Mouse (Mus musculus) intestine, embryonic 16.5 days (tissue): ENCODE results near the gene Zdhhc6. TPM values are rescaled to one million over a fixed set of nuclear protein-coding genes. Genes with fewer than 3 reads are reported as not detected.

Experiments used
- ATAC-seq: fragments of 200-750 bp; cut with Nextera tagmentation; 2 replicates; pipeline ENCODE4 v1.8.0; 2017; ENCODE audit warnings: moderate TSS enrichment, moderate library complexity
- H3K27ac ChIP-seq: fragments of 300-500 bp; sonication (generic); 2 replicates; pipeline ENCODE4 v1.5.1; 2014; ENCODE audit warnings: mild to moderate bottlenecking, low read length
- H3K27me3 ChIP-seq: fragments of 300-500 bp; sonication (generic); replicated peaks from 2 replicates; pipeline ENCODE4 v1.6.1; 2014; ENCODE audit warnings: low read length, control low read depth, mixed read lengths; ENCODE audit not compliant: control insufficient read depth, insufficient read depth
- H3K36me3 ChIP-seq: fragments of 300-500 bp; sonication (generic); 2 replicates; pipeline ENCODE4 v1.6.1; 2014; ENCODE audit warnings: low read length, control low read depth; ENCODE audit not compliant: control insufficient read depth, insufficient read depth
- H3K4me1 ChIP-seq: fragments of 300-500 bp; sonication (generic); 2 replicates; pipeline ENCODE4 v1.6.1; 2014; ENCODE audit warnings: low read length, control low read depth, mixed read lengths; ENCODE audit not compliant: control insufficient read depth, insufficient read depth
- H3K4me2 ChIP-seq: fragments of 300-500 bp; sonication (generic); 2 replicates; pipeline ENCODE4 v1.6.1; 2014; ENCODE audit warnings: low read depth, low read length, control low read depth
- H3K4me3 ChIP-seq: fragments of 300-500 bp; sonication (generic); 2 replicates; pipeline ENCODE4 v1.5.1; 2014; ENCODE audit warnings: mild to moderate bottlenecking, low read length
- H3K9ac ChIP-seq: fragments of 300-500 bp; sonication (generic); 2 replicates; pipeline ENCODE4 v1.6.1; 2014; ENCODE audit warnings: low read depth, low read length
- H3K9me3 ChIP-seq: fragments of 300-500 bp; sonication (generic); 2 replicates; pipeline ENCODE4 v1.6.1; 2016; ENCODE audit warnings: low read length, control low read depth; ENCODE audit not compliant: control insufficient read depth
- WGBS: fragments of 180-500 bp; shearing (Covaris S2); extraction: QIAGEN DNeasy Blood & Tissue Kit; methylation state at CpG from one replicate; pipeline ENCODE4 v1.1.7; 2014; 5-methylcytosine and 5-hydroxymethylcytosine counted together
- polyA plus RNA-seq: library from polyadenylated mRNA; unstranded; fragments of >200 nt; fragmentation: Nextera tagmentation; extraction: Ambion mirVana; gene quantifications from 2 replicates; pipeline ENCODE4 v1.2.1, GENCODE M21; 2015

Zdhhc6 gene
- polyA plus RNA-seq, 1 experiment from 2014 or later: 101 TPM

GRCm38 (mm10) chr19:55247563-55247962 lies 68.3 kb downstream of the Zdhhc6 start:
- H3K4me2 ChIP-seq: no peak overlapping the region

GRCm38 (mm10) chr19:55244791-55245231 lies 71.0 kb downstream of the Zdhhc6 start:
- no peaks in the 10 kb centered on the region for H3K9me3 ChIP-seq
- H3K9ac ChIP-seq: 0 out of 2 replicates have a peak overlapping the region, but pooled peaks have one; percentile 27
- WGBS: 25% methylated on average over 7 of the region's 7 CpGs
- H3K4me2 ChIP-seq: no peak overlapping the region
- H3K36me3 ChIP-seq: no peaks in the 10 kb centered on the region
- peak; percentile 72 for ATAC-seq
- no peaks in the 10 kb centered on the region for H3K27me3 ChIP-seq
- H3K4me1 ChIP-seq: peaks cover 8% of the 10 kb centered on the region
- H3K27ac ChIP-seq: peak overlapping the region; percentile 44
- H3K4me3 ChIP-seq: no peak overlapping the region

More at GRCm38 (mm10) chr19:55247563-55247962, 68.3 kb downstream of the Zdhhc6 start:
- H3K4me3 ChIP-seq: no peak overlapping the region
- peak; percentile 61 for ATAC-seq
- H3K36me3 ChIP-seq: no peaks in the 10 kb centered on the region
- no peaks in the 10 kb centered on the region for H3K9me3 ChIP-seq
- H3K9ac ChIP-seq: no peak overlapping the region
- peak overlapping the region; percentile 75 for H3K27ac ChIP-seq
- no peaks in the 10 kb centered on the region for H3K27me3 ChIP-seq
- H3K4me1 ChIP-seq: peaks cover 8% of the 10 kb centered on the region
- 73% methylated on average over 5 of the region's 5 CpGs for WGBS

- no peaks in the 10 kb centered on the region for H3K36me3 ChIP-seq
- H3K27me3 ChIP-seq: no peaks in the 10 kb centered on the region
- H3K4me1 ChIP-seq: peaks cover 8% of the 10 kb centered on the region
- 81% methylated on average over 6 of the region's 6 CpGs for WGBS
- H3K4me3 ChIP-seq: no peak within 1 kb of the TSS
- ATAC-seq: no peak
- H3K9me3 ChIP-seq: no peaks in the 10 kb centered on the region
- no peak within 1 kb of the TSS for H3K9ac ChIP-seq
- H3K4me2 ChIP-seq: no peak within 1 kb of the TSS
- no peak within 1 kb of the TSS for H3K27ac ChIP-seq
Measured at GRCm38 (mm10) chr19:55241186-55241645, 74.6 kb downstream of the Zdhhc6 start, which contains the start of gene Gucy2g. Gucy2g (minus strand) TSS chr19:55241236.

- no peaks in the 10 kb centered on the region for H3K36me3 ChIP-seq
- no peak overlapping the region for H3K4me2 ChIP-seq
- H3K4me1 ChIP-seq: peaks cover 3% of the 10 kb centered on the region; the same call in 1 of the 2 replicates
- H3K9ac ChIP-seq: no peak overlapping the region
- 65% methylated on average over 6 of the region's 6 CpGs for WGBS
- no peak overlapping the region for H3K27ac ChIP-seq
- H3K4me3 ChIP-seq: no peak overlapping the region
- no peak for ATAC-seq
- H3K27me3 ChIP-seq: no peaks in the 10 kb centered on the region
- H3K9me3 ChIP-seq: no peaks in the 10 kb centered on the region
Measured at GRCm38 (mm10) chr19:55239766-55240426, 75.9 kb downstream of the Zdhhc6 start.

- no peaks in the 10 kb centered on the region for H3K27me3 ChIP-seq
- H3K9me3 ChIP-seq: no peaks in the 10 kb centered on the region
- no peaks in the 10 kb centered on the region for H3K36me3 ChIP-seq
- ATAC-seq: no peak
- no peak overlapping the region for H3K9ac ChIP-seq
- H3K4me3 ChIP-seq: no peak overlapping the region
- WGBS: 81% methylated on average over 5 of the region's 5 CpGs
- H3K27ac ChIP-seq: no peak overlapping the region
- H3K4me1 ChIP-seq: no peaks in the 10 kb centered on the region
- H3K4me2 ChIP-seq: no peak overlapping the region
Measured at GRCm38 (mm10) chr19:55236564-55236963, 79.3 kb downstream of the Zdhhc6 start.

GRCm38 (mm10) chr19:55236026-55236425 lies 79.8 kb downstream of the Zdhhc6 start:
- no peak overlapping the region for H3K27ac ChIP-seq
- no peaks in the 10 kb centered on the region for H3K36me3 ChIP-seq
- WGBS: 35% methylated on average over 2 of the region's 2 CpGs
- H3K4me1 ChIP-seq: no peaks in the 10 kb centered on the region
- H3K4me2 ChIP-seq: no peak overlapping the region
- H3K9me3 ChIP-seq: no peaks in the 10 kb centered on the region
- no peak for ATAC-seq
- no peak overlapping the region for H3K4me3 ChIP-seq
- H3K27me3 ChIP-seq: no peaks in the 10 kb centered on the region
- H3K9ac ChIP-seq: no peak overlapping the region

- no peak overlapping the region for H3K4me3 ChIP-seq
- 46% methylated on average over 8 of the region's 8 CpGs for WGBS
- H3K9me3 ChIP-seq: no peaks in the 10 kb centered on the region
- H3K4me2 ChIP-seq: no peak overlapping the region
- H3K36me3 ChIP-seq: no peaks in the 10 kb centered on the region
- peak; percentile 91 for ATAC-seq
- H3K27ac ChIP-seq: 0 out of 2 replicates have a peak overlapping the region, but pooled peaks have one; percentile 12
- no peaks in the 10 kb centered on the region for H3K27me3 ChIP-seq
- no peak overlapping the region for H3K9ac ChIP-seq
- no peaks in the 10 kb centered on the region for H3K4me1 ChIP-seq
Measured at GRCm38 (mm10) chr19:55232136-55232535, 83.7 kb downstream of the Zdhhc6 start.

- peak overlapping the region; percentile 5; the same call in 1 of the 2 replicates for H3K27ac ChIP-seq
Measured at GRCm38 (mm10) chr19:55231081-55231480, 84.8 kb downstream of the Zdhhc6 start.

GRCm38 (mm10) chr19:55227135-55227534 lies 88.7 kb downstream of the Zdhhc6 start:
- Histone ChIP-seq H3K9ac (no peak overlapping the region), H3K9me3 (no peaks in the 10 kb centered on the region), H3K27me3 (0 out of 2 replicates have a peak, but pooled peaks cover 3% of the 10 kb centered on the region), H3K4me3 (no peak overlapping the region), H3K4me1 (no peaks in the 10 kb centered on the region), H3K4me2 (no peak overlapping the region), H3K36me3 (no peaks in the 10 kb centered on the region), H3K27ac (no peak overlapping the region)
- WGBS: 84% methylated on average over 7 of the region's 7 CpGs
- ATAC-seq: no peak

More at GRCm38 (mm10) chr19:55231081-55231480, 84.8 kb downstream of the Zdhhc6 start:
- Histone ChIP-seq H3K9me3 (no peaks in the 10 kb centered on the region), H3K36me3 (no peaks in the 10 kb centered on the region), H3K4me2 (no peak overlapping the region), H3K27me3 (no peaks in the 10 kb centered on the region), H3K4me3 (no peak overlapping the region), H3K4me1 (no peaks in the 10 kb centered on the region), H3K9ac (no peak overlapping the region)
- ATAC-seq: no peak
- WGBS: 75% methylated on average over 10 of the region's 10 CpGs
